Mouse (Mus musculus): ENCODE data around the gene Cpeb2. TPM values are rescaled to one million over a fixed set of nuclear protein-coding genes. Genes with fewer than 3 reads are reported as not detected.

Cpeb2 gene
- polyA plus RNA-seq, 1 experiment from 2014 or later, result 7.7 TPM

- no peaks in the 10 kb centered on the region for H3K9me3 ChIP-seq (ENCODE audit: control insufficient read depth, low read length)
- H3K4me1 ChIP-seq (ENCODE audit: control insufficient read depth in 2 of 2, insufficient read depth in 2 of 2, low read length in 2 of 2), result peaks cover 2 to 21% of the 10 kb centered on the region in 2 experiments; a peak in 2 of 4 replicates
- 0 out of 2 replicates have a peak, but pooled peaks cover 7% of the 10 kb centered on the region for H3K36me3 ChIP-seq (ENCODE audit: control insufficient read depth, insufficient read depth, low read length)
- no peak overlapping the region; a peak in 1 of 4 replicates for H3K4me3 ChIP-seq (ENCODE audit: control insufficient read depth in 1 of 2, insufficient read depth in 1 of 2, low read depth in 1 of 2, low read length in 2 of 2)
- 0 out of 2 replicates have a peak, but pooled peaks have one; percentile 45 for ATAC-seq (ENCODE audit: insufficient number of reproducible peaks, insufficient read depth, low FRiP score, low read depth)
- H3K27ac ChIP-seq (replicated peaks in 1 of 2; ENCODE audit: control insufficient read depth in 1 of 2, insufficient read depth in 1 of 2, low read depth in 2 of 2, low read length in 2 of 2), result peak overlapping the region; percentile 71 to 74
- H3K9ac ChIP-seq (ENCODE audit: low read length), result peak overlapping the region; percentile 47; the same call in 1 of the 2 replicates
- no peaks in the 10 kb centered on the region for H3K27me3 ChIP-seq (ENCODE audit: control insufficient read depth, insufficient read depth, low read length)
- H3K4me2 ChIP-seq (ENCODE audit: low read length), result peak overlapping the region; percentile 44
- WGBS, result 29% methylated on average over 6 of the region's 6 CpGs
Measured at GRCm38 (mm10) chr5:43239141-43239835, 6.3 kb downstream of the Cpeb2 start.

- Histone ChIP-seq H3K27me3 (ENCODE audit: control insufficient read depth, insufficient read depth, low read length) (no peaks in the 10 kb centered on the region), H3K4me3 (ENCODE audit: control insufficient read depth in 1 of 2, insufficient read depth in 1 of 2, low read depth in 1 of 2, low read length in 2 of 2) (no peak overlapping the region), H3K4me1 (ENCODE audit: control insufficient read depth in 2 of 2, insufficient read depth in 2 of 2, low read length in 2 of 2) (peaks cover 2 to 23% of the 10 kb centered on the region in 2 experiments; a peak in 2 of 4 replicates), H3K9ac (ENCODE audit: low read length) (no peak overlapping the region), H3K36me3 (ENCODE audit: control insufficient read depth, insufficient read depth, low read length) (peaks cover 20% of the 10 kb centered on the region), H3K9me3 (ENCODE audit: control insufficient read depth, low read length) (no peaks in the 10 kb centered on the region), H3K4me2 (ENCODE audit: low read length) (no peak overlapping the region), H3K27ac (replicated peaks in 1 of 2; ENCODE audit: control insufficient read depth in 1 of 2, insufficient read depth in 1 of 2, low read depth in 2 of 2, low read length in 2 of 2) (0 out of 4 replicates have a peak overlapping the region, but pooled peaks of 1 of the 2 experiments have one; percentile 10)
- no peak for ATAC-seq (ENCODE audit: insufficient number of reproducible peaks, insufficient read depth, low FRiP score, low read depth)
Measured at GRCm38 (mm10) chr5:43240729-43241128, 7.8 kb downstream of the Cpeb2 start.

GRCm38 (mm10) chr5:43246236-43246635 lies 13.3 kb downstream of the Cpeb2 start:
- Histone ChIP-seq H3K4me2 (ENCODE audit: low read length) (no peak overlapping the region), H3K36me3 (ENCODE audit: control insufficient read depth, insufficient read depth, low read length) (peaks cover 31% of the 10 kb centered on the region), H3K9ac (ENCODE audit: low read length) (no peak overlapping the region), H3K27me3 (ENCODE audit: control insufficient read depth, insufficient read depth, low read length) (no peaks in the 10 kb centered on the region), H3K4me3 (ENCODE audit: control insufficient read depth in 1 of 2, insufficient read depth in 1 of 2, low read depth in 1 of 2, low read length in 2 of 2) (no peak overlapping the region), H3K4me1 (ENCODE audit: control insufficient read depth in 2 of 2, insufficient read depth in 2 of 2, low read length in 2 of 2) (peaks cover 4 to 25% of the 10 kb centered on the region in 2 experiments), H3K27ac (replicated peaks in 1 of 2; ENCODE audit: control insufficient read depth in 1 of 2, insufficient read depth in 1 of 2, low read depth in 2 of 2, low read length in 2 of 2) (no peak overlapping the region), H3K9me3 (ENCODE audit: control insufficient read depth, low read length) (no peaks in the 10 kb centered on the region)
- no peak for ATAC-seq (ENCODE audit: insufficient number of reproducible peaks, insufficient read depth, low FRiP score, low read depth)
- 68% methylated on average over 8 of the region's 8 CpGs for WGBS

GRCm38 (mm10) chr5:43246954-43247353 lies 14.0 kb downstream of the Cpeb2 start:
- H3K4me2 ChIP-seq (ENCODE audit: low read length), result no peak overlapping the region
- no peaks in the 10 kb centered on the region for H3K27me3 ChIP-seq (ENCODE audit: control insufficient read depth, insufficient read depth, low read length)
- H3K4me1 ChIP-seq (ENCODE audit: control insufficient read depth in 2 of 2, insufficient read depth in 2 of 2, low read length in 2 of 2), result peaks cover 4 to 25% of the 10 kb centered on the region in 2 experiments
- WGBS, result 21% methylated on average over 6 of the region's 6 CpGs
- no peaks in the 10 kb centered on the region for H3K9me3 ChIP-seq (ENCODE audit: control insufficient read depth, low read length)
- H3K4me3 ChIP-seq (ENCODE audit: control insufficient read depth in 1 of 2, insufficient read depth in 1 of 2, low read depth in 1 of 2, low read length in 2 of 2), result no peak overlapping the region
- H3K27ac ChIP-seq (replicated peaks in 1 of 2; ENCODE audit: control insufficient read depth in 1 of 2, insufficient read depth in 1 of 2, low read depth in 2 of 2, low read length in 2 of 2), result 0 out of 4 replicates have a peak overlapping the region, but pooled peaks of 1 of the 2 experiments have one; percentile 31
- H3K36me3 ChIP-seq (ENCODE audit: control insufficient read depth, insufficient read depth, low read length), result peaks cover 31% of the 10 kb centered on the region
- no peak overlapping the region for H3K9ac ChIP-seq (ENCODE audit: low read length)
- no peak for ATAC-seq (ENCODE audit: insufficient number of reproducible peaks, insufficient read depth, low FRiP score, low read depth)

GRCm38 (mm10) chr5:43248001-43248430 lies 15.0 kb downstream of the Cpeb2 start:
- H3K4me3 ChIP-seq (ENCODE audit: control insufficient read depth in 1 of 2, insufficient read depth in 1 of 2, low read depth in 1 of 2, low read length in 2 of 2), result no peak overlapping the region
- no peaks in the 10 kb centered on the region for H3K27me3 ChIP-seq (ENCODE audit: control insufficient read depth, insufficient read depth, low read length)
- H3K9me3 ChIP-seq (ENCODE audit: control insufficient read depth, low read length), result no peaks in the 10 kb centered on the region
- H3K9ac ChIP-seq (ENCODE audit: low read length), result no peak overlapping the region; the same call in 1 of the 2 replicates
- whole genome bisulfite sequencing, result 45% methylated on average over 3 of the region's 3 CpGs
- no peak for ATAC-seq (ENCODE audit: insufficient number of reproducible peaks, insufficient read depth, low FRiP score, low read depth)
- H3K4me2 ChIP-seq (ENCODE audit: low read length), result no peak overlapping the region
- H3K4me1 ChIP-seq (ENCODE audit: control insufficient read depth in 2 of 2, insufficient read depth in 2 of 2, low read length in 2 of 2), result peaks cover 4 to 22% of the 10 kb centered on the region in 2 experiments
- peak overlapping the region in 1 of 2 experiments; percentile 14; a peak in 1 of 4 replicates for H3K27ac ChIP-seq (replicated peaks in 1 of 2; ENCODE audit: control insufficient read depth in 1 of 2, insufficient read depth in 1 of 2, low read depth in 2 of 2, low read length in 2 of 2)
- H3K36me3 ChIP-seq (ENCODE audit: control insufficient read depth, insufficient read depth, low read length), result peaks cover 38% of the 10 kb centered on the region

GRCm38 (mm10) chr5:43257490-43257889 lies 24.5 kb downstream of the Cpeb2 start:
- Histone ChIP-seq H3K9me3 (ENCODE audit: control insufficient read depth, low read length) (no peaks in the 10 kb centered on the region), H3K27ac (replicated peaks in 1 of 2; ENCODE audit: control insufficient read depth in 1 of 2, insufficient read depth in 1 of 2, low read depth in 2 of 2, low read length in 2 of 2) (no peak overlapping the region), H3K4me3 (ENCODE audit: control insufficient read depth in 1 of 2, insufficient read depth in 1 of 2, low read depth in 1 of 2, low read length in 2 of 2) (no peak overlapping the region), H3K36me3 (ENCODE audit: control insufficient read depth, insufficient read depth, low read length) (peaks cover 9% of the 10 kb centered on the region), H3K4me2 (ENCODE audit: low read length) (no peak overlapping the region), H3K4me1 (ENCODE audit: control insufficient read depth in 2 of 2, insufficient read depth in 2 of 2, low read length in 2 of 2) (no peaks in the 10 kb centered on the region; a peak in 1 of 4 replicates), H3K27me3 (ENCODE audit: control insufficient read depth, insufficient read depth, low read length) (no peaks in the 10 kb centered on the region), H3K9ac (ENCODE audit: low read length) (no peak overlapping the region)
- WGBS, result 53% methylated on average over 2 of the region's 2 CpGs
- ATAC-seq (ENCODE audit: insufficient number of reproducible peaks, insufficient read depth, low FRiP score, low read depth), result no peak

- H3K4me3 ChIP-seq (ENCODE audit: control insufficient read depth in 1 of 2, insufficient read depth in 1 of 2, low read depth in 1 of 2, low read length in 2 of 2), result no peak overlapping the region
- no peak overlapping the region for H3K27ac ChIP-seq (replicated peaks in 1 of 2; ENCODE audit: control insufficient read depth in 1 of 2, insufficient read depth in 1 of 2, low read depth in 2 of 2, low read length in 2 of 2)
- whole genome bisulfite sequencing, result 91% methylated on average over 3 of the region's 3 CpGs
- H3K4me2 ChIP-seq (ENCODE audit: low read length), result no peak overlapping the region
- H3K9ac ChIP-seq (ENCODE audit: low read length), result no peak overlapping the region
- no peaks in the 10 kb centered on the region; a peak in 1 of 4 replicates for H3K4me1 ChIP-seq (ENCODE audit: control insufficient read depth in 2 of 2, insufficient read depth in 2 of 2, low read length in 2 of 2)
- H3K36me3 ChIP-seq (ENCODE audit: control insufficient read depth, insufficient read depth, low read length), result peaks cover 4% of the 10 kb centered on the region; the same call in 1 of the 2 replicates
- H3K9me3 ChIP-seq (ENCODE audit: control insufficient read depth, low read length), result no peaks in the 10 kb centered on the region
- no peak for ATAC-seq (ENCODE audit: insufficient number of reproducible peaks, insufficient read depth, low FRiP score, low read depth)
- H3K27me3 ChIP-seq (ENCODE audit: control insufficient read depth, insufficient read depth, low read length), result no peaks in the 10 kb centered on the region
Measured at GRCm38 (mm10) chr5:43258472-43259142, 25.6 kb downstream of the Cpeb2 start.

Measured in heart, embryonic 14.5 days (tissue).